Mouse (Mus musculus) embryonic facial prominence, embryonic 11.5 days (tissue): Measurements from ENCODE around the gene Reln. TPM values are rescaled to one million over a fixed set of nuclear protein-coding genes. Genes with fewer than 3 reads are reported as not detected.

ENCODE experiments used
- ATAC-seq: fragments of 200-750 bp; cut with Nextera tagmentation; replicated peaks from 2 replicates; pipeline ENCODE4 v1.8.0; 2017; ENCODE audit warnings: low read depth; ENCODE audit not compliant: insufficient number of reproducible peaks, low FRiP score, low TSS enrichment
- DNase-seq: peaks from one replicate; pipeline ENCODE4 v3.0.0-alpha.2; 2015; ENCODE audit warnings: low spot score
- H3K27ac ChIP-seq: fragments of 300-500 bp; sonication (generic); replicated peaks from 2 replicates; pipeline ENCODE4 v1.5.1; 2014; ENCODE audit warnings: mild to moderate bottlenecking, low read depth, low read length, control low read depth
- H3K27me3 ChIP-seq: fragments of 300-500 bp; sonication (generic); 2 replicates; pipeline ENCODE4 v1.6.1; 2014; ENCODE audit warnings: mild to moderate bottlenecking, low read length, moderate library complexity, mixed read lengths; ENCODE audit not compliant: control insufficient read depth, insufficient read depth
- H3K36me3 ChIP-seq: fragments of 300-500 bp; sonication (generic); replicated peaks from 2 replicates; pipeline ENCODE4 v1.6.1; 2014; ENCODE audit warnings: low read depth, mild to moderate bottlenecking, low read length, moderate library complexity, mixed read lengths; ENCODE audit not compliant: control insufficient read depth, insufficient read depth
- H3K4me1 ChIP-seq: fragments of 300-500 bp; sonication (generic); 2 replicates; pipeline ENCODE4 v1.6.1; 2014; ENCODE audit warnings: low read length, mixed read lengths; ENCODE audit not compliant: control insufficient read depth, insufficient read depth
- H3K4me2 ChIP-seq: fragments of 300-500 bp; sonication (generic); 2 replicates; pipeline ENCODE4 v1.6.1; 2014; ENCODE audit warnings: low read depth, mild to moderate bottlenecking, control low read depth, low read length, moderate library complexity
- H3K4me3 ChIP-seq: fragments of 300-500 bp; sonication (generic); 2 replicates; pipeline ENCODE4 v1.5.1; 2014; ENCODE audit warnings: low read depth, low read length, control low read depth
- H3K9ac ChIP-seq: fragments of 300-500 bp; sonication (generic); replicated peaks from 2 replicates; pipeline ENCODE4 v1.6.1; 2014; ENCODE audit warnings: mild to moderate bottlenecking, control low read depth, low read length
- H3K9me3 ChIP-seq: fragments of 300-500 bp; sonication (generic); replicated peaks from 2 replicates; pipeline ENCODE4 v1.6.1; 2016; ENCODE audit warnings: mild to moderate bottlenecking, low read length, inconsistent platforms, mixed read lengths; ENCODE audit not compliant: control insufficient read depth
- WGBS: fragments of 180-500 bp; shearing (Covaris S2); extraction: QIAGEN DNeasy Blood & Tissue Kit; methylation state at CpG from one replicate; pipeline ENCODE4 v1.1.7; 2014; 5-methylcytosine and 5-hydroxymethylcytosine counted together
- polyA plus RNA-seq: library from polyadenylated mRNA; unstranded; fragments of >200 nt; fragmentation: Nextera tagmentation; extraction: Ambion mirVana; gene quantifications from 2 replicates; pipeline ENCODE4 v1.2.1, GENCODE M21; 2014

The Reln gene
- polyA plus RNA-seq, 1 experiment from 2014 or later, result 3.0 TPM

GRCm38 (mm10) chr5:22343843-22344555 is 503 bp downstream of the Reln start:
- WGBS, result under 1% methylated on average over 58 of the region's 65 CpGs
- Histone ChIP-seq H3K9me3 (no peaks in the 10 kb centered on the region), H3K9ac (peak overlapping the region; percentile 47), H3K27ac (no peak overlapping the region), H3K27me3 (peaks cover 44% of the 10 kb centered on the region), H3K4me3 (peak overlapping the region; percentile 54), H3K36me3 (no peaks in the 10 kb centered on the region), H3K4me1 (no peaks in the 10 kb centered on the region), H3K4me2 (peak overlapping the region; percentile 97)
- DNase-seq (peak; percentile 47), ATAC-seq (peak; percentile 60)

GRCm38 (mm10) chr5:22343536-22343842 is 1.0 kb downstream of the Reln start:
- DNase-seq (peak; percentile 27), ATAC-seq (no peak)
- H3K36me3 ChIP-seq, result no peaks in the 10 kb centered on the region
- no peaks in the 10 kb centered on the region for H3K4me1 ChIP-seq
- peaks cover 44% of the 10 kb centered on the region for H3K27me3 ChIP-seq
- peak overlapping the region; percentile 97 for H3K4me2 ChIP-seq
- H3K4me3 ChIP-seq, result peak overlapping the region; percentile 54
- H3K9me3 ChIP-seq, result no peaks in the 10 kb centered on the region
- 2% methylated on average over 10 of the region's 10 CpGs for WGBS
- H3K27ac ChIP-seq, result no peak overlapping the region
- no peak overlapping the region; the same call in 1 of the 2 replicates for H3K9ac ChIP-seq

- H3K27me3 ChIP-seq, result peaks cover 44% of the 10 kb centered on the region
- no peaks in the 10 kb centered on the region for H3K9me3 ChIP-seq
- no peak for DNase-seq
- no peak overlapping the region for H3K27ac ChIP-seq
- no peak overlapping the region for H3K9ac ChIP-seq
- H3K4me1 ChIP-seq, result no peaks in the 10 kb centered on the region
- no peak for ATAC-seq
- no peaks in the 10 kb centered on the region for H3K36me3 ChIP-seq
- no peak overlapping the region for H3K4me2 ChIP-seq
- WGBS, result 64% methylated on average over 7 of the region's 7 CpGs
- no peak overlapping the region for H3K4me3 ChIP-seq
Measured at GRCm38 (mm10) chr5:22342461-22342860, 2.0 kb downstream of the Reln start.

GRCm38 (mm10) chr5:22340991-22341390 is 3.5 kb downstream of the Reln start:
- Histone ChIP-seq H3K4me3 (no peak overlapping the region), H3K9ac (no peak overlapping the region), H3K9me3 (no peaks in the 10 kb centered on the region), H3K27me3 (peaks cover 33% of the 10 kb centered on the region), H3K4me2 (no peak overlapping the region), H3K27ac (no peak overlapping the region), H3K36me3 (no peaks in the 10 kb centered on the region), H3K4me1 (no peaks in the 10 kb centered on the region)
- no peak for DNase-seq
- ATAC-seq, result no peak
- 83% methylated on average over 8 of the region's 8 CpGs for WGBS

- no peak for ATAC-seq
Measured at GRCm38 (mm10) chr5:22335408-22335807, 9.1 kb downstream of the Reln start.

GRCm38 (mm10) chr5:22330802-22331201 is 13.7 kb downstream of the Reln start:
- no peak overlapping the region for H3K4me2 ChIP-seq
- no peak overlapping the region for H3K9ac ChIP-seq
- H3K36me3 ChIP-seq, result no peaks in the 10 kb centered on the region
- no peak overlapping the region for H3K27ac ChIP-seq
- 85% methylated on average over 5 of the region's 5 CpGs for WGBS
- no peaks in the 10 kb centered on the region for H3K4me1 ChIP-seq
- ATAC-seq (no peak), DNase-seq (no peak)
- no peak overlapping the region for H3K4me3 ChIP-seq
- H3K9me3 ChIP-seq, result no peaks in the 10 kb centered on the region
- H3K27me3 ChIP-seq, result no peaks in the 10 kb centered on the region

More at GRCm38 (mm10) chr5:22335408-22335807, 9.1 kb downstream of the Reln start:
- no peak overlapping the region for H3K4me3 ChIP-seq
- no peak overlapping the region for H3K9ac ChIP-seq
- no peaks in the 10 kb centered on the region for H3K4me1 ChIP-seq
- H3K4me2 ChIP-seq, result no peak overlapping the region
- 64% methylated on average over 3 of the region's 3 CpGs for WGBS
- no peak overlapping the region for H3K27ac ChIP-seq
- H3K36me3 ChIP-seq, result no peaks in the 10 kb centered on the region
- no peak for DNase-seq
- no peaks in the 10 kb centered on the region for H3K27me3 ChIP-seq
- H3K9me3 ChIP-seq, result no peaks in the 10 kb centered on the region

GRCm38 (mm10) chr5:22328431-22329359 is 15.8 kb downstream of the Reln start:
- DNase-seq (no peak), ATAC-seq (no peak)
- Histone ChIP-seq H3K4me3 (no peak overlapping the region), H3K36me3 (no peaks in the 10 kb centered on the region), H3K9me3 (no peaks in the 10 kb centered on the region), H3K9ac (no peak overlapping the region), H3K4me2 (no peak overlapping the region), H3K27me3 (no peaks in the 10 kb centered on the region), H3K27ac (no peak overlapping the region), H3K4me1 (no peaks in the 10 kb centered on the region)
- 88% methylated on average over 8 of the region's 8 CpGs for WGBS

- H3K9me3 ChIP-seq, result no peaks in the 10 kb centered on the region
- H3K27ac ChIP-seq, result no peak overlapping the region
- H3K4me2 ChIP-seq, result no peak overlapping the region
- WGBS, result 83% methylated on average over 3 of the region's 3 CpGs
- no peaks in the 10 kb centered on the region for H3K4me1 ChIP-seq
- no peaks in the 10 kb centered on the region for H3K27me3 ChIP-seq
- DNase-seq, result peak; percentile 22
- H3K4me3 ChIP-seq, result no peak overlapping the region
- no peak overlapping the region for H3K9ac ChIP-seq
- no peaks in the 10 kb centered on the region for H3K36me3 ChIP-seq
- no peak for ATAC-seq
Measured at GRCm38 (mm10) chr5:22327170-22327569, 17.3 kb downstream of the Reln start.
